Mouse (Mus musculus): Measurements from ENCODE around the gene Zfyve16. TPM values are rescaled to one million over a fixed set of nuclear protein-coding genes. Genes with fewer than 3 reads are reported as not detected.

The Zfyve16 gene
- polyA plus RNA-seq, 1 experiment: 0.01 TPM

- TF ChIP-seq GATA1 (IDR thresholded peaks at IDR 0.05; ENCODE audit: low read length) (no peak), TAL1 (IDR thresholded peaks at IDR 0.05; ENCODE audit: low read length) (no peak)
- no peaks in the 10 kb centered on the region for H3K9me3 ChIP-seq (ENCODE audit: control insufficient read depth, low read length)
- peak within 1 kb of the TSS; percentile 71 for H3K4me3 ChIP-seq (replicated peaks)
- peaks cover 14% of the 10 kb centered on the region for H3K4me1 ChIP-seq (ENCODE audit: control insufficient read depth)
- no peaks in the 10 kb centered on the region for H3K27me3 ChIP-seq (ENCODE audit: control insufficient read depth)
- H3K36me3 ChIP-seq (ENCODE audit: control insufficient read depth): no peaks in the 10 kb centered on the region
These were observed 46.7 kb downstream of the Zfyve16 start, which contains the start of gene Fam151b for GRCm38 (mm10) chr13:92483852-92484463. TSS of gene Fam151b (minus strand) at chr13:92484015.

- no peaks in the 10 kb centered on the region for H3K9me3 ChIP-seq (ENCODE audit: control insufficient read depth, low read length)
- peaks cover 14% of the 10 kb centered on the region for H3K4me1 ChIP-seq (ENCODE audit: control insufficient read depth)
- TF ChIP-seq GATA1 (IDR thresholded peaks at IDR 0.05; ENCODE audit: low read length) (no peak), TAL1 (IDR thresholded peaks at IDR 0.05; ENCODE audit: low read length) (no peak)
- peak overlapping the region; percentile 71 for H3K4me3 ChIP-seq (replicated peaks)
- H3K36me3 ChIP-seq (ENCODE audit: control insufficient read depth): no peaks in the 10 kb centered on the region
- no peaks in the 10 kb centered on the region for H3K27me3 ChIP-seq (ENCODE audit: control insufficient read depth)
These were observed 47.3 kb downstream of the Zfyve16 start for GRCm38 (mm10) chr13:92483348-92483747.

- H3K9me3 ChIP-seq (ENCODE audit: control insufficient read depth, low read length): no peaks in the 10 kb centered on the region
- peaks cover 3% of the 10 kb centered on the region for H3K36me3 ChIP-seq (ENCODE audit: control insufficient read depth)
- H3K4me1 ChIP-seq (ENCODE audit: control insufficient read depth): no peaks in the 10 kb centered on the region
- no peak overlapping the region for H3K4me3 ChIP-seq (replicated peaks)
- no peak for TF ChIP-seq GATA1 (IDR thresholded peaks at IDR 0.05; ENCODE audit: low read length)
- TF ChIP-seq TAL1 (IDR thresholded peaks at IDR 0.05; ENCODE audit: low read length): no peak
- no peaks in the 10 kb centered on the region for H3K27me3 ChIP-seq (ENCODE audit: control insufficient read depth)
These were observed 60.5 kb downstream of the Zfyve16 start for GRCm38 (mm10) chr13:92470151-92470550.

- Histone ChIP-seq H3K27me3 (ENCODE audit: control insufficient read depth) (no peaks in the 10 kb centered on the region), H3K4me1 (ENCODE audit: control insufficient read depth) (no peaks in the 10 kb centered on the region), H3K4me3 (replicated peaks) (no peak overlapping the region), H3K9me3 (ENCODE audit: control insufficient read depth, low read length) (no peaks in the 10 kb centered on the region), H3K36me3 (ENCODE audit: control insufficient read depth) (peaks cover 3% of the 10 kb centered on the region)
- no peak for TF ChIP-seq GATA1 (IDR thresholded peaks at IDR 0.05; ENCODE audit: low read length)
- TF ChIP-seq TAL1 (IDR thresholded peaks at IDR 0.05; ENCODE audit: low read length): no peak
These were observed 61.3 kb downstream of the Zfyve16 start for GRCm38 (mm10) chr13:92469381-92469780.

GRCm38 (mm10) chr13:92467891-92468290 lies 62.8 kb downstream of the Zfyve16 start:
- no peak for TF ChIP-seq TAL1 (IDR thresholded peaks at IDR 0.05; ENCODE audit: low read length)
- TF ChIP-seq GATA1 (IDR thresholded peaks at IDR 0.05; ENCODE audit: low read length): no peak
- peaks cover 3% of the 10 kb centered on the region for H3K36me3 ChIP-seq (ENCODE audit: control insufficient read depth)
- no peak overlapping the region for H3K4me3 ChIP-seq (replicated peaks)
- H3K9me3 ChIP-seq (ENCODE audit: control insufficient read depth, low read length): no peaks in the 10 kb centered on the region
- no peaks in the 10 kb centered on the region for H3K27me3 ChIP-seq (ENCODE audit: control insufficient read depth)
- H3K4me1 ChIP-seq (ENCODE audit: control insufficient read depth): no peaks in the 10 kb centered on the region

GRCm38 (mm10) chr13:92464698-92465097 lies 66.0 kb downstream of the Zfyve16 start:
- Histone ChIP-seq H3K4me3 (replicated peaks) (no peak overlapping the region), H3K9me3 (ENCODE audit: control insufficient read depth, low read length) (no peaks in the 10 kb centered on the region), H3K4me1 (ENCODE audit: control insufficient read depth) (no peaks in the 10 kb centered on the region), H3K36me3 (ENCODE audit: control insufficient read depth) (peaks cover 3% of the 10 kb centered on the region), H3K27me3 (ENCODE audit: control insufficient read depth) (no peaks in the 10 kb centered on the region)
- TF ChIP-seq GATA1 (IDR thresholded peaks at IDR 0.05; ENCODE audit: low read length): no peak
- no peak for TF ChIP-seq TAL1 (IDR thresholded peaks at IDR 0.05; ENCODE audit: low read length)

GRCm38 (mm10) chr13:92446872-92447271 lies 83.8 kb downstream of the Zfyve16 start:
- Histone ChIP-seq H3K4me3 (replicated peaks) (no peak overlapping the region), H3K36me3 (ENCODE audit: control insufficient read depth) (no peaks in the 10 kb centered on the region), H3K27me3 (ENCODE audit: control insufficient read depth) (no peaks in the 10 kb centered on the region), H3K9me3 (ENCODE audit: control insufficient read depth, low read length) (no peaks in the 10 kb centered on the region), H3K4me1 (ENCODE audit: control insufficient read depth) (no peaks in the 10 kb centered on the region)
- TF ChIP-seq TAL1 (IDR thresholded peaks at IDR 0.05; ENCODE audit: low read length) (no peak), GATA1 (IDR thresholded peaks at IDR 0.05; ENCODE audit: low read length) (no peak)

GRCm38 (mm10) chr13:92440286-92440685 lies 90.4 kb downstream of the Zfyve16 start:
- Histone ChIP-seq H3K36me3 (ENCODE audit: control insufficient read depth) (no peaks in the 10 kb centered on the region), H3K4me1 (ENCODE audit: control insufficient read depth) (no peaks in the 10 kb centered on the region), H3K27me3 (ENCODE audit: control insufficient read depth) (no peaks in the 10 kb centered on the region), H3K4me3 (replicated peaks) (no peak overlapping the region), H3K9me3 (ENCODE audit: control insufficient read depth, low read length) (no peaks in the 10 kb centered on the region)
- TF ChIP-seq TAL1 (IDR thresholded peaks at IDR 0.05; ENCODE audit: low read length): no peak
- TF ChIP-seq GATA1 (IDR thresholded peaks at IDR 0.05; ENCODE audit: low read length): no peak

- no peak for TF ChIP-seq GATA1 (IDR thresholded peaks at IDR 0.05; ENCODE audit: low read length)
- TF ChIP-seq TAL1 (IDR thresholded peaks at IDR 0.05; ENCODE audit: low read length): no peak
- no peaks in the 10 kb centered on the region for H3K36me3 ChIP-seq (ENCODE audit: control insufficient read depth)
- H3K9me3 ChIP-seq (ENCODE audit: control insufficient read depth, low read length): no peaks in the 10 kb centered on the region
- no peaks in the 10 kb centered on the region for H3K27me3 ChIP-seq (ENCODE audit: control insufficient read depth)
- no peaks in the 10 kb centered on the region for H3K4me1 ChIP-seq (ENCODE audit: control insufficient read depth)
- no peak overlapping the region for H3K4me3 ChIP-seq (replicated peaks)
These were observed 92.0 kb downstream of the Zfyve16 start for GRCm38 (mm10) chr13:92438656-92439055.

Other genes starting within 250 kb of the Zfyve16 start
- not detected in 2 replicates for gene Gm20379, start 224.9 kb downstream of the Zfyve16 start, polyA plus RNA-seq (2012)
- gene Dhfr, start 176.1 kb downstream of the Zfyve16 start, polyA plus RNA-seq (2012): 0.21 and 0.23 TPM in 2 replicates
- 0.37 and 0.54 TPM in 2 replicates for gene Msh3, start 175.9 kb downstream of the Zfyve16 start, polyA plus RNA-seq (2012)
- not detected in 2 replicates for gene Ankrd34b, start 105.0 kb downstream of the Zfyve16 start, polyA plus RNA-seq (2012)
- not detected in 2 replicates for gene Fam151b, start 46.9 kb downstream of the Zfyve16 start, polyA plus RNA-seq (2012)
- gene Spz1, start 45.3 kb upstream of the Zfyve16 start, polyA plus RNA-seq (2012): not detected in 2 replicates
- 0.56 and 0.58 TPM in 2 replicates for gene Serinc5, start 80.2 kb upstream of the Zfyve16 start, polyA plus RNA-seq (2012)